In the genomic region with DNA sequence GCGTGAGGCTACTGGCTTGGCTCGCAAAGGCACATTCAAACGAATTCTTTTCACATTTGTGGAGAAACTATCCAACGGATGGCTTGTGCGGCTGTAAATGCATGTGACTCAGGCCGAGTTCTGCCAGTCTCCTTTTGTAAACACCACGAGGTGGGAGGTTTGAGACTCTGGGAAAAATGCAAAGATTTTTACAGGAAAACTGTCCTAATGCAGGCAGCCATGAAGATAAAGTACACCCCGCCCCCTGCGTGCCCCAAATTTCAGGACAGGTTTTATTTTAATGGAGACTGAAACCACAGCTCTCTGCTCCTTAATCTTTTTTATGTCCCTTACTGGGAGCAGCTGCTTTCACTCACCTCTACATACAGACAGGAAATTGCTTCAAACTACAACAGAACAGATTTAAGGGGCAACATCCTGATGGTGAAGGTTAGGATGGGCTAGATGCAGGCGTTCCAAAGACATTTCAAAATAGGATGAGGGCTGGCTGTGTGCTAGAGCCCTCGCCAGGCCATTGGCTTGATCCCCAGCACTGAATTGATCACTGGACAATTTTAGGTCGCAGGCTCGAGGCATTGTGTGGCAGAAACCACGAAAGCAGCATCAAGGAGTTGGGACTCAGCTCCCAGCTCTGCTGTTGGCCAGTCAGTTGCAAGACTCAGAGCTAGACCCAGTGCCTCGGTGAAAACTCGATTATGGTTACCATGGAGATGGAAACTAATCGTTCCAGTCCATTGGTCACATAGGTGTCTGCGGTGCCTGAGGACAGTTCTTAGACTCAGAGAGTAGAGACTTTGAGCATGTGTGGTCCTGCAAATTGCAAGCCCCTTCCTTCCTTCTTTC, we compare ENCODE assay signal across 7 mouse cellular contexts.
DNase-seq lines count a peak whose midpoint lies in the region; ATAC-seq and TF ChIP-seq lines count a peak whose summit lies in the region.

No protein-coding gene starts in this region.

- WGBS in lung, embryonic 14.5 days: 29% methylated on average over 18 of the region's 18 CpGs
- 28% methylated on average over 18 of the region's 18 CpGs for WGBS in embryonic facial prominence, embryonic 15.5 days
- 48% methylated on average over 18 of the region's 18 CpGs for WGBS in kidney, adult 2 months
- WGBS in midbrain, embryonic 14.5 days: 52% methylated on average over 18 of the region's 18 CpGs

- no peak for TF ChIP-seq POLR2A in kidney, adult 2 months (IDR thresholded peaks at IDR 0.05; ENCODE audit: low read depth, low read length)

- H3K9me3 ChIP-seq in lung, embryonic 14.5 days (ENCODE audit: low read depth, low read length): no peaks in the 10 kb centered on the region
- no peaks in the 10 kb centered on the region for H3K9me3 ChIP-seq in embryonic facial prominence, embryonic 15.5 days (replicated peaks)
- no peaks in the 10 kb centered on the region for H3K9me3 ChIP-seq in midbrain, embryonic 14.5 days (ENCODE audit: control insufficient read depth, low read length)

- no peaks in the 10 kb centered on the region for H3K27me3 ChIP-seq in lung, embryonic 14.5 days (ENCODE audit: insufficient read depth, low read length)
- H3K27me3 ChIP-seq in embryonic facial prominence, embryonic 15.5 days: no peaks in the 10 kb centered on the region
- H3K27me3 ChIP-seq in kidney, adult 2 months (replicated peaks; ENCODE audit: control insufficient read depth, insufficient read depth, low read length): no peaks in the 10 kb centered on the region
- no peaks in the 10 kb centered on the region for H3K27me3 ChIP-seq in midbrain, embryonic 14.5 days (ENCODE audit: control insufficient read depth, insufficient read depth, low read length)

- peak overlapping the region; percentile 18; the same call in 1 of the 2 replicates for H3K4me2 ChIP-seq in lung, embryonic 14.5 days
- 0 out of 2 replicates have a peak overlapping the region, but pooled peaks have one; percentile 27 for H3K4me2 ChIP-seq in embryonic facial prominence, embryonic 15.5 days (replicated peaks)
- H3K4me2 ChIP-seq in midbrain, embryonic 14.5 days (ENCODE audit: low read length): no peak overlapping the region

- intact Hi-C loops in left cerebral cortex, adult 2 months (cut with DNase I): no loop called here

- H3K9ac ChIP-seq in lung, embryonic 14.5 days: no peak overlapping the region
- H3K9ac ChIP-seq in embryonic facial prominence, embryonic 15.5 days: no peak overlapping the region
- no peak overlapping the region for H3K9ac ChIP-seq in midbrain, embryonic 14.5 days (replicated peaks; ENCODE audit: low read length)

- peak overlapping the region; percentile 81 for H3K27ac ChIP-seq in lung, embryonic 14.5 days (ENCODE audit: low read depth)
- H3K27ac ChIP-seq in embryonic facial prominence, embryonic 15.5 days (replicated peaks): peak overlapping the region; percentile 74
- no peak overlapping the region for H3K27ac ChIP-seq in kidney, adult 2 months (ENCODE audit: insufficient read depth, low read depth, low read length)
- peak overlapping the region; percentile 33; the same call in 1 of the 2 replicates for H3K27ac ChIP-seq in midbrain, embryonic 14.5 days (replicated peaks; ENCODE audit: low read depth, low read length)
- H3K27ac ChIP-seq in left cerebral cortex, adult 2 months: no peak overlapping the region

- no peaks in the 10 kb centered on the region for H3K36me3 ChIP-seq in lung, embryonic 14.5 days (ENCODE audit: insufficient read depth)
- no peaks in the 10 kb centered on the region for H3K36me3 ChIP-seq in embryonic facial prominence, embryonic 15.5 days
- no peaks in the 10 kb centered on the region for H3K36me3 ChIP-seq in kidney, adult 2 months (ENCODE audit: control insufficient read depth, insufficient read depth, low read length)
- no peaks in the 10 kb centered on the region for H3K36me3 ChIP-seq in midbrain, embryonic 14.5 days (ENCODE audit: control insufficient read depth, insufficient read depth, low read length)

- peak; percentile 39; the same call in 1 of the 2 replicates for ATAC-seq in lung, embryonic 14.5 days (ENCODE audit: insufficient read depth)
- ATAC-seq in embryonic facial prominence, embryonic 15.5 days (ENCODE audit: insufficient number of reproducible peaks, low FRiP score, low TSS enrichment, low read depth): no peak
- no peak for ATAC-seq in midbrain, embryonic 14.5 days (ENCODE audit: low FRiP score, low TSS enrichment)

- TF ChIP-seq CTCF in lung, embryonic 14.5 days (IDR thresholded peaks at IDR 0.05; ENCODE audit: low read depth): no peak
- TF ChIP-seq CTCF in kidney, adult 2 months (conservative IDR thresholded peaks at IDR 0.05; ENCODE audit: insufficient read depth, insufficient read length, low read depth, low read length): no peak
- no peak for TF ChIP-seq CTCF in left cerebral cortex, adult 2 months (IDR thresholded peaks at IDR 0.05)

- DNase-seq in lung, embryonic 14.5 days: peak; percentile 67
- DNase-seq in lung, postnatal 4 days: no peak
- DNase-seq in kidney, adult 2 months: peak; percentile 33
- DNase-seq in midbrain, embryonic 14.5 days: peak; percentile 68
- no peak for DNase-seq in layer of hippocampus, adult 9-10 months (ENCODE audit: low spot score)
- no peak for DNase-seq in left cerebral cortex, adult 2 months (ENCODE audit: extremely low spot score in 1 of 2, low spot score in 2 of 2)

- H3K4me3 ChIP-seq in lung, embryonic 14.5 days (ENCODE audit: low read depth, low read length): no peak overlapping the region
- H3K4me3 ChIP-seq in embryonic facial prominence, embryonic 15.5 days (replicated peaks): no peak overlapping the region
- no peak overlapping the region for H3K4me3 ChIP-seq in kidney, adult 2 months (ENCODE audit: insufficient read depth, low read depth, low read length)
- no peak overlapping the region for H3K4me3 ChIP-seq in midbrain, embryonic 14.5 days (replicated peaks; ENCODE audit: low read depth, low read length)
- no peak overlapping the region for H3K4me3 ChIP-seq in left cerebral cortex, adult 2 months

- peaks cover 44% of the 10 kb centered on the region for H3K4me1 ChIP-seq in lung, embryonic 14.5 days (ENCODE audit: insufficient read depth)
- peaks cover 38% of the 10 kb centered on the region for H3K4me1 ChIP-seq in embryonic facial prominence, embryonic 15.5 days
- no peaks in the 10 kb centered on the region for H3K4me1 ChIP-seq in kidney, adult 2 months (ENCODE audit: control insufficient read depth, insufficient read depth, low read length)
- peaks cover 25% of the 10 kb centered on the region for H3K4me1 ChIP-seq in midbrain, embryonic 14.5 days (ENCODE audit: control insufficient read depth, insufficient read depth, low read length)

Comparison
In these comparisons a context has a peak if more than half of its experiments do, and no peak if none do; other contexts are left out.
1. DNase-seq: peak in lung, embryonic 14.5 days (single experiment), kidney, adult 2 months (single experiment) and midbrain, embryonic 14.5 days (single experiment); none in lung, postnatal 4 days (0 of 2), layer of hippocampus, adult 9-10 months (single experiment) and left cerebral cortex, adult 2 months (0 of 2).
2. H3K27ac ChIP-seq: peak in lung, embryonic 14.5 days (single experiment), embryonic facial prominence, embryonic 15.5 days (single experiment) and midbrain, embryonic 14.5 days (single experiment); none in kidney, adult 2 months (single experiment) and left cerebral cortex, adult 2 months (single experiment).